Mouse (Mus musculus) olfactory bulb, adult 2 months (tissue): Measurements from ENCODE around the gene Iqgap2.

Source experiments
- CTCF ChIP-seq: fragments of 200-500 bp; IDR thresholded peaks from 2 replicates; pipeline ENCODE4 v1.5.1; 2012; ENCODE audit warnings: low read depth, mild to moderate bottlenecking, low read length, moderate library complexity; ENCODE audit not compliant: insufficient read depth
- POLR2A ChIP-seq: fragments of 200-500 bp; IDR thresholded peaks from 2 replicates; pipeline ENCODE4 v1.6.1; 2012; ENCODE audit warnings: mild to moderate bottlenecking, low read depth, low read length, moderate library complexity; ENCODE audit not compliant: insufficient read depth

- TF ChIP-seq POLR2A = no peak
- TF ChIP-seq CTCF = no peak
Measured at GRCm38 (mm10) chr13:95794346-95794745, 97.4 kb downstream of the Iqgap2 start.
